Mouse (Mus musculus) megakaryocyte, embryonic 14.5 days (primary cell): Measurements from ENCODE around the gene Pitpnm2. TPM values are rescaled to one million over a fixed set of nuclear protein-coding genes. Genes with fewer than 3 reads are reported as not detected.

Source experiments
- H3K27me3 ChIP-seq: replicated peaks from 2 replicates; pipeline ENCODE3; 2012; ENCODE audit warnings: inconsistent platforms
- H3K36me3 ChIP-seq: replicated peaks from 2 replicates; pipeline ENCODE3; 2012; ENCODE audit warnings: low read length, inconsistent platforms, mixed read lengths
- H3K4me1 ChIP-seq: 2 replicates; pipeline ENCODE4 v1.6.1; 2012; ENCODE audit warnings: inconsistent platforms
- H3K4me3 ChIP-seq: replicated peaks from 2 replicates; pipeline ENCODE3; 2012; ENCODE audit warnings: moderate library complexity, mild to moderate bottlenecking, inconsistent platforms
- H3K9me3 ChIP-seq: 2 replicates; pipeline ENCODE4 v1.6.1; 2012; ENCODE audit warnings: inconsistent platforms
- FLI1 ChIP-seq: IDR thresholded peaks from 2 replicates; pipeline ENCODE4 v1.6.1; 2012; ENCODE audit warnings: low read length, inconsistent platforms, mixed read lengths
- GATA1 ChIP-seq: IDR thresholded peaks from 3 replicates; pipeline ENCODE4 v1.6.1; 2012; ENCODE audit warnings: mixed read lengths, low read length, inconsistent platforms, borderline replicate concordance
- polyA plus RNA-seq: library from polyadenylated mRNA; stranded (reverse); fragments of >175 nt; gene quantifications from 2 replicates; pipeline ENCODE4 v1.2.3, GENCODE M21; 2012; ENCODE audit warnings: low replicate concordance; ENCODE audit not compliant: insufficient read depth

Gene Pitpnm2
- polyA plus RNA-seq, 1 experiment = 30.1 TPM

DNA sequence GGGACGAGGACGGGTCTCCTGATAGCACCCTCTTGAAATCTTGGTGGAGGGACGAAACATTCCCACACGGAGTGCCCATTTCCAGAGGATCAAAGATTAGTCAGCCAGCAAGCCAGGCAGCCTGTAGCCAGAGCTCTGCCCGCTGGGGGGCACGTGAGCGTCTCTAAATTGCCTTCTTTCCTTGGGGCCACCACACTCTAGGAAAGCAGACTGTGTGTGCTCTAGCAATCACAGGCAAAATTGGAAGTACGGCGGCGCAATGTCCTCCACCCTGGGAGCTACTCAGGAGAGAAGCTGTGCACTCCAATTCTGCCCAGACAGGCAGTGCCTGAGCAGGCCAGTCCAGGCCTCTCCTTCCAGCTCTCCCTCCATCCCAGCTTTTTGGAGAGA, 63.1 kb downstream of the Pitpnm2 start:
- Histone ChIP-seq H3K4me3 (no peak overlapping the region), H3K36me3 (peaks cover 72% of the 10 kb centered on the region), H3K4me1 (peaks cover 87% of the 10 kb centered on the region), H3K27me3 (no peaks in the 10 kb centered on the region), H3K9me3 (no peaks in the 10 kb centered on the region)
- TF ChIP-seq FLI1 (no peak), GATA1 (no peak)

DNA sequence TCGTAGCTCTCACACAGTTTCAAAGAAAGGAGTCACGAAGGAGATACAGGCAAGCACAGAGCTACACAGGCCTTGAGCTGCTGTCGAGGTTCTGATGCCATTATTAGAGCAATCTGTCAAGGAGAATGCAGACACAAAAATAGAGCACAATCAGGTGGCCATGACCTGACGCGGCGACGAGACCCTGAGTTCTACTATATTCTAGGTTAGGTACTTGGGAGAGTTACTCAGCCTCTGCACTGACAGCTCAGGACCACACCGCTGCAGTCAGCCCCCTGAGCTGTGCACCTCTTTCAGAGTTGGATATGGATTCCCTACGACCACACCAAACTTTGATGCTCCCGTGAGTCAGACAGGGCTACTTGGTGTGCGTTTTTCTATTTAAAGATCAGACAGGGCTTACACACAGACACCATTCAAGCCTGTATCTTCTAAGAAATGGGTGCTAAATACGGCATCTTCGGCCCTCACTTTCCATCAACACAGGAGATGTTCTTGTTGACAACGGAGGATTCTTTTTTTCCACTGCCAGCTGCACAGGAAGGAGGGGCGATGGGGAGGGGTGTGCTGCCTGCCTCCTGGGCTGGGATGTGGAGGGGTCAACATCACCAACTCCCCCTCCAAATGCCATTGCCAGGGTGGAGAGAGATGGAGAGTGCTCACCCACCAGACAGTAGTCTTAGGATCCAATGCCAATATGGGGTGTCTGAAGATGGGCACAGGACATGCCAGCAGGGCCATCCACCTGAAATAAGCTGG, 63.7 kb downstream of the Pitpnm2 start:
- peaks cover 71% of the 10 kb centered on the region for H3K36me3 ChIP-seq
- no peaks in the 10 kb centered on the region for H3K27me3 ChIP-seq
- peaks cover 83% of the 10 kb centered on the region for H3K4me1 ChIP-seq
- H3K4me3 ChIP-seq = no peak overlapping the region
- TF ChIP-seq GATA1 (no peak), FLI1 (no peak)
- H3K9me3 ChIP-seq = no peaks in the 10 kb centered on the region

GRCm38 (mm10) chr5:124184898-124185701, 64.5 kb downstream of the Pitpnm2 start:
- TF ChIP-seq GATA1 (no peak), FLI1 (no peak)
- H3K36me3 ChIP-seq = peaks cover 71% of the 10 kb centered on the region
- H3K4me1 ChIP-seq = peaks cover 83% of the 10 kb centered on the region
- H3K9me3 ChIP-seq = no peaks in the 10 kb centered on the region
- H3K4me3 ChIP-seq = no peak overlapping the region
- H3K27me3 ChIP-seq = no peaks in the 10 kb centered on the region

GRCm38 (mm10) chr5:124184191-124184590, 65.4 kb downstream of the Pitpnm2 start:
- Histone ChIP-seq H3K27me3 (no peaks in the 10 kb centered on the region), H3K36me3 (peaks cover 63% of the 10 kb centered on the region), H3K9me3 (no peaks in the 10 kb centered on the region), H3K4me1 (peaks cover 74% of the 10 kb centered on the region), H3K4me3 (no peak overlapping the region)
- no peak for TF ChIP-seq GATA1
- TF ChIP-seq FLI1 = no peak

GRCm38 (mm10) chr5:124182642-124183041, 66.9 kb downstream of the Pitpnm2 start:
- peaks cover 70% of the 10 kb centered on the region for H3K4me1 ChIP-seq
- peaks cover 63% of the 10 kb centered on the region for H3K36me3 ChIP-seq
- TF ChIP-seq FLI1 (no peak), GATA1 (no peak)
- no peak overlapping the region for H3K4me3 ChIP-seq
- no peaks in the 10 kb centered on the region for H3K27me3 ChIP-seq
- no peaks in the 10 kb centered on the region for H3K9me3 ChIP-seq

DNA sequence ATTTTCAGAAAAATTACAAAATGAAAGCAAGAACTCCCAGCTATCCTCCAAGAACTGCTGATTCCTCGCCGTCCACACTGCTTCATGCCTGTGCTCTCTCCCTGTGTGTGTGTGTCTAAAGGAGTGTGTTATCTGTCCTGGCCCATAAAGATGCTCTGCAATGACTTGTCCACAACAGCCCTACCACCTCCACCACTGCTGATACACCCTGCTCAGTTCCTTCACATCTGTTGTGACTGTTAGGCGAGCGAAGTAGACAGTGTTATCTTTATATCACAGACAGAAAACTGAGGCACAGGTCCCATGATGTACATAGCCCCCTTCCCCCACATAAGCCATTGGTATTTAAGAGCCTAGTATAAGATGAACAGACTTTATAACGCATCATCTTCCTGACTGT, 67.5 kb downstream of the Pitpnm2 start:
- H3K27me3 ChIP-seq = no peaks in the 10 kb centered on the region
- H3K36me3 ChIP-seq = peaks cover 62% of the 10 kb centered on the region
- TF ChIP-seq FLI1 (no peak), GATA1 (no peak)
- H3K4me1 ChIP-seq = peaks cover 68% of the 10 kb centered on the region
- H3K4me3 ChIP-seq = peak overlapping the region; percentile 46
- H3K9me3 ChIP-seq = no peaks in the 10 kb centered on the region

DNA sequence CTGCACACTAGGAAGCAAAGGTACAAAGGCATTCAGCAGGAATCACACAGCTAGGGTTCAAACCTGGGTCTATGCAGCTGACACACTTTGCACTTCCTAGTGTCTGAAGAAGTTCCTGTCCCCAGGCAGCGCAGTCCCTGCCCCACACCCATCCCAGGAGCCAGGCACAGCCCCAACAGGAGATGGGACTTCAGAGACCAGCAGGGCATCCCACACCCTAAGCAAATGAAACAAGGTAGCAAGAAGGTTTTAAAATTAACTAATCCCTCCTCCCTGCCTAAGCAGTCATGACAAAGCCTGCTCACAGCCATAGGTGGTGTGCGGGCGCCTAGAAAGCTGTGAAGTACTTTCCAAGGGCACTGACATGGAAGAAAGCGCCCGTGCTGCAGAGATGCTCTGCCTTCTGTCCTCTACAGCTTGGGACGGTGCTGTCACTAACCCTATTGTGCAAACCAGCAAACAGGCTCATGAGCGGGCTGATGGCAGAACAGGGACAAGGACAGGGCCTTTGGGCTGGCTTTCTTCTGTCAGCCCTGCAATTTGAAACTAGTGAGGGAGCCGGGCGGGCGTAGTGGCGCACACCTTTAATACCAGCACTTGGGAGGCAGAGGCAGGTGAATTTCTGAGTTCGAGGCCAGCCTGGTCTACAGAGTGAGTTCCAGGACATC, 68.9 kb downstream of the Pitpnm2 start:
- H3K9me3 ChIP-seq = no peaks in the 10 kb centered on the region
- TF ChIP-seq GATA1 (no peak), FLI1 (no peak)
- H3K27me3 ChIP-seq = no peaks in the 10 kb centered on the region
- peaks cover 56% of the 10 kb centered on the region for H3K36me3 ChIP-seq
- no peak overlapping the region for H3K4me3 ChIP-seq
- H3K4me1 ChIP-seq = peaks cover 67% of the 10 kb centered on the region

- Histone ChIP-seq H3K9me3 (no peaks in the 10 kb centered on the region), H3K27me3 (no peaks in the 10 kb centered on the region), H3K4me1 (peaks cover 68% of the 10 kb centered on the region), H3K4me3 (no peak overlapping the region), H3K36me3 (peaks cover 44% of the 10 kb centered on the region)
- TF ChIP-seq FLI1 (no peak), GATA1 (no peak)
Measured at GRCm38 (mm10) chr5:124179411-124179810, 70.1 kb downstream of the Pitpnm2 start.

DNA sequence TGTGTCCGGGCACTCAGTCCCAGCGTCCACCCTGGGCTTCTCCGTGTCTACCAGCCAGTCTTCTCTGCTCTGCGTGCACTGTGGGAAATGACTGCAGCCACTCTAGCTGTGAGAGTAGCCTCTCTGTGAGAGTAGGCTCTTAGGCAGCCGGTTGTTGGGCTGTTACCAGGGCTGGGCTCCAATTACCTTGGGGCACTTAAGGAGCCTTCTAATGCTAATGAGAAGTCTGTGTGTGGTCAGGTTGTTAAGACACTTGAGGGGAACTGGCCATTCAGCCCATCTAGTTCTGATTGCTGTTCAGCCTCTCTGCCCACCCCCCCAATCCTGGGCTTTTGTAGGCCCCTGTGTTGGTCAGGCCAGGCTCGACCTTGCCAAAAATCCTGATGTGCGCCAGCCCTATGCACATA, 72.8 kb downstream of the Pitpnm2 start:
- Histone ChIP-seq H3K36me3 (peaks cover 46% of the 10 kb centered on the region), H3K9me3 (no peaks in the 10 kb centered on the region), H3K4me1 (peaks cover 77% of the 10 kb centered on the region), H3K4me3 (no peak overlapping the region), H3K27me3 (no peaks in the 10 kb centered on the region)
- no peak for TF ChIP-seq FLI1
- TF ChIP-seq GATA1 = no peak

GRCm38 (mm10) chr5:124175138-124175537, 74.4 kb downstream of the Pitpnm2 start:
- TF ChIP-seq GATA1 (no peak), FLI1 (no peak)
- H3K4me1 ChIP-seq = peaks cover 81% of the 10 kb centered on the region
- H3K4me3 ChIP-seq = peak overlapping the region; percentile 56
- peaks cover 47% of the 10 kb centered on the region for H3K36me3 ChIP-seq
- H3K27me3 ChIP-seq = no peaks in the 10 kb centered on the region
- no peaks in the 10 kb centered on the region for H3K9me3 ChIP-seq
